Mouse (Mus musculus): ENCODE measurements around the gene Rad51b. TPM values are rescaled to one million over a fixed set of nuclear protein-coding genes. Genes with fewer than 3 reads are reported as not detected.
A peak's percentile ranks its signal among the peaks of the same experiment; 100 is the strongest.

Rad51b gene
- polyA plus RNA-seq, 1 experiment from 2014 or later, result 0.87 TPM

DNA sequence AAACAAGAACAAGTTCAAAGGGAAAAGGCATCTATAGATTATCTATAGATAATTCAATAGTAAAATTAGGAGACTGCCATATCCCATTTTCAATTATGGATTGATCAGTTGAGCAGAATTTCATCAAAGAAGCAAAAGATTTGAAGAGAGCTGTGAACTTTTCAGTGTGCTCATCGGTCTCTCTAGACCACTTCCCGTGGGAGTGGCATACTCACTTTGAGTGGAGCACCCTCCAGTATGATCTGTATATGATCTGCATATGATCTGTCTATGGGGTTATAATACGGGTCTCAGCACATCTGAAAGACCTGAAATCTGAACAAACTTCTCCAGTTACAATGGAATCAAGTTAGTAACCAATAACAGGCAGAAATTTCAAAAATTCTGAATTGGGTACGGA lies 497.7 kb downstream of the Rad51b start:
- no peak overlapping the region for H3K9ac ChIP-seq (replicated peaks; ENCODE audit: low read depth, low read length)
- WGBS, result 92% methylated on average over 4 of the region's 4 CpGs

DNA sequence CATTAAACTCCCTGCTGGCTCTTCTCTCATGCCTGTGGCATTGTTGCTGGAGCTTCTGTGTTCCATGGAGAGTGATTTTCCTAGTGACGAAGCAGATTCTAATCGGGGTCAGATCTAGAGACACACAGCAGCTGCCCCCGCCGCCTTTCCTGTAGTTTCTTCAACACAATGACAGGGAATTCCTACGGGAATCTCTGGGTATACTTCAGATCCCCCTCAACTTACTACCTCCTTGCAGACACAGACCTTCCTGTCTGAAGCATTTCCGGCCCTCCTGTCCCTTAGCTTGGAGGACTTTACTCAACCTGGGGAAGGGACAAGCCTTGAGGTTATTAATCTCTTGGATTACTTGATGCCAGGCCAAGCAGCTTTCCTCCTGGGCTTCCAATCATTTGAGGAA lies 499.2 kb downstream of the Rad51b start:
- WGBS, result 72% methylated on average over 6 of the region's 6 CpGs
- H3K27me3 ChIP-seq (ENCODE audit: control insufficient read depth, insufficient read depth, low read length), result no peaks in the 10 kb centered on the region
- no peak overlapping the region for H3K4me2 ChIP-seq (ENCODE audit: low read depth, low read length)
- H3K36me3 ChIP-seq (ENCODE audit: control insufficient read depth, insufficient read depth, low read length), result no peaks in the 10 kb centered on the region
- no peak for ATAC-seq (ENCODE audit: low read depth)
- no peaks in the 10 kb centered on the region for H3K4me1 ChIP-seq (ENCODE audit: control insufficient read depth, insufficient read depth, low read length)
- H3K9ac ChIP-seq (replicated peaks; ENCODE audit: low read depth, low read length), result no peak overlapping the region
- no peak overlapping the region for H3K27ac ChIP-seq (ENCODE audit: low read depth, low read length)
- no peaks in the 10 kb centered on the region for H3K9me3 ChIP-seq (ENCODE audit: control insufficient read depth, low read length)
- H3K4me3 ChIP-seq (ENCODE audit: low read depth, low read length), result no peak overlapping the region

More for the DNA sequence above, 497.7 kb downstream of the Rad51b start:
- Histone ChIP-seq H3K4me1 (ENCODE audit: control insufficient read depth, insufficient read depth, low read length) (no peaks in the 10 kb centered on the region), H3K27me3 (ENCODE audit: control insufficient read depth, insufficient read depth, low read length) (no peaks in the 10 kb centered on the region), H3K4me3 (ENCODE audit: low read depth, low read length) (no peak overlapping the region), H3K9me3 (ENCODE audit: control insufficient read depth, low read length) (no peaks in the 10 kb centered on the region), H3K36me3 (ENCODE audit: control insufficient read depth, insufficient read depth, low read length) (no peaks in the 10 kb centered on the region), H3K4me2 (ENCODE audit: low read depth, low read length) (no peak overlapping the region), H3K27ac (ENCODE audit: low read depth, low read length) (no peak overlapping the region)
- no peak for ATAC-seq (ENCODE audit: low read depth)

GRCm38 (mm10) chr12:79796823-79797821 lies 500.0 kb downstream of the Rad51b start:
- no peaks in the 10 kb centered on the region for H3K36me3 ChIP-seq (ENCODE audit: control insufficient read depth, insufficient read depth, low read length)
- H3K4me2 ChIP-seq (ENCODE audit: low read depth, low read length), result no peak overlapping the region
- no peaks in the 10 kb centered on the region for H3K4me1 ChIP-seq (ENCODE audit: control insufficient read depth, insufficient read depth, low read length)
- H3K27me3 ChIP-seq (ENCODE audit: control insufficient read depth, insufficient read depth, low read length), result no peaks in the 10 kb centered on the region
- no peak overlapping the region for H3K4me3 ChIP-seq (ENCODE audit: low read depth, low read length)
- 79% methylated on average over 18 of the region's 18 CpGs for WGBS
- no peaks in the 10 kb centered on the region for H3K9me3 ChIP-seq (ENCODE audit: control insufficient read depth, low read length)
- no peak for ATAC-seq (ENCODE audit: low read depth)
- no peak overlapping the region for H3K9ac ChIP-seq (replicated peaks; ENCODE audit: low read depth, low read length)
- H3K27ac ChIP-seq (ENCODE audit: low read depth, low read length), result no peak overlapping the region

GRCm38 (mm10) chr12:79798488-79798887 lies 501.4 kb downstream of the Rad51b start:
- Histone ChIP-seq H3K27me3 (ENCODE audit: control insufficient read depth, insufficient read depth, low read length) (no peaks in the 10 kb centered on the region), H3K9me3 (ENCODE audit: control insufficient read depth, low read length) (no peaks in the 10 kb centered on the region), H3K4me1 (ENCODE audit: control insufficient read depth, insufficient read depth, low read length) (no peaks in the 10 kb centered on the region), H3K9ac (replicated peaks; ENCODE audit: low read depth, low read length) (no peak overlapping the region), H3K27ac (ENCODE audit: low read depth, low read length) (no peak overlapping the region), H3K4me3 (ENCODE audit: low read depth, low read length) (no peak overlapping the region), H3K36me3 (ENCODE audit: control insufficient read depth, insufficient read depth, low read length) (no peaks in the 10 kb centered on the region), H3K4me2 (ENCODE audit: low read depth, low read length) (no peak overlapping the region)
- ATAC-seq (ENCODE audit: low read depth), result no peak
- 98% methylated on average over 3 of the region's 3 CpGs for WGBS

DNA sequence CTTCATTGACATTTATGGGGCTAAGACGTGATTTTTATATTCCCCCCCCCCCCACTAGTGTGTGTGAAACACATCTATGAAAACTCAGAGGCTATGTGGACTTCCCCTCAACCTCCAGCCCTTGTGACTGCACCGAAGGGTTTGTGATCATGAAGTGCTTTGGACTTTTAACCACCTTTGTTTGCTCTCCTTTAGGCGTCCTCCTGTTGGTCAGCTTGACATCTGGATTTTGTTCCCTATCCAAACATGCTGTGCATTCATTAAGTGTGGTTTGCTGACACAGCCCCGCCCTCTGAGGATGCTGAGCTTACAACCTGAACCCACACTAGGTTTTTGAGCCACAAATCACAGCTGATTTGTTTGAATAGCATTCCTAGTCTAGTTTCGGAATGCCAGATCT lies 502.3 kb downstream of the Rad51b start:
- WGBS, result 80% methylated on average over 5 of the region's 5 CpGs

GRCm38 (mm10) chr12:79803670-79804069 lies 506.6 kb downstream of the Rad51b start:
- H3K4me3 ChIP-seq (ENCODE audit: low read depth, low read length), result no peak overlapping the region
- peaks cover 6% of the 10 kb centered on the region; the same call in 1 of the 2 replicates for H3K4me1 ChIP-seq (ENCODE audit: control insufficient read depth, insufficient read depth, low read length)
- H3K9ac ChIP-seq (replicated peaks; ENCODE audit: low read depth, low read length), result no peak overlapping the region
- H3K36me3 ChIP-seq (ENCODE audit: control insufficient read depth, insufficient read depth, low read length), result no peaks in the 10 kb centered on the region
- no peaks in the 10 kb centered on the region for H3K9me3 ChIP-seq (ENCODE audit: control insufficient read depth, low read length)
- no peak overlapping the region for H3K4me2 ChIP-seq (ENCODE audit: low read depth, low read length)
- H3K27me3 ChIP-seq (ENCODE audit: control insufficient read depth, insufficient read depth, low read length), result no peaks in the 10 kb centered on the region
- no peak for ATAC-seq (ENCODE audit: low read depth)
- no peak overlapping the region for H3K27ac ChIP-seq (ENCODE audit: low read depth, low read length)
- WGBS, result 53% methylated on average over 1 of the region's 1 CpGs

More for the DNA sequence above, 502.3 kb downstream of the Rad51b start:
- Histone ChIP-seq H3K36me3 (ENCODE audit: control insufficient read depth, insufficient read depth, low read length) (no peaks in the 10 kb centered on the region), H3K4me3 (ENCODE audit: low read depth, low read length) (no peak overlapping the region), H3K9me3 (ENCODE audit: control insufficient read depth, low read length) (no peaks in the 10 kb centered on the region), H3K9ac (replicated peaks; ENCODE audit: low read depth, low read length) (no peak overlapping the region), H3K27me3 (ENCODE audit: control insufficient read depth, insufficient read depth, low read length) (no peaks in the 10 kb centered on the region), H3K4me1 (ENCODE audit: control insufficient read depth, insufficient read depth, low read length) (no peaks in the 10 kb centered on the region), H3K4me2 (ENCODE audit: low read depth, low read length) (no peak overlapping the region), H3K27ac (ENCODE audit: low read depth, low read length) (no peak overlapping the region)
- no peak for ATAC-seq (ENCODE audit: low read depth)

- Histone ChIP-seq H3K4me1 (ENCODE audit: control insufficient read depth, insufficient read depth, low read length) (peaks cover 6% of the 10 kb centered on the region; the same call in 1 of the 2 replicates), H3K4me2 (ENCODE audit: low read depth, low read length) (no peak overlapping the region), H3K27ac (ENCODE audit: low read depth, low read length) (no peak overlapping the region), H3K4me3 (ENCODE audit: low read depth, low read length) (no peak overlapping the region), H3K9ac (replicated peaks; ENCODE audit: low read depth, low read length) (no peak overlapping the region), H3K27me3 (ENCODE audit: control insufficient read depth, insufficient read depth, low read length) (no peaks in the 10 kb centered on the region), H3K9me3 (ENCODE audit: control insufficient read depth, low read length) (no peaks in the 10 kb centered on the region), H3K36me3 (ENCODE audit: control insufficient read depth, insufficient read depth, low read length) (no peaks in the 10 kb centered on the region)
- WGBS, result 12% methylated on average over 8 of the region's 8 CpGs
- peak; percentile 38; the same call in 1 of the 2 replicates for ATAC-seq (ENCODE audit: low read depth)
Observed at GRCm38 (mm10) chr12:79804776-79805524, 507.9 kb downstream of the Rad51b start.

DNA sequence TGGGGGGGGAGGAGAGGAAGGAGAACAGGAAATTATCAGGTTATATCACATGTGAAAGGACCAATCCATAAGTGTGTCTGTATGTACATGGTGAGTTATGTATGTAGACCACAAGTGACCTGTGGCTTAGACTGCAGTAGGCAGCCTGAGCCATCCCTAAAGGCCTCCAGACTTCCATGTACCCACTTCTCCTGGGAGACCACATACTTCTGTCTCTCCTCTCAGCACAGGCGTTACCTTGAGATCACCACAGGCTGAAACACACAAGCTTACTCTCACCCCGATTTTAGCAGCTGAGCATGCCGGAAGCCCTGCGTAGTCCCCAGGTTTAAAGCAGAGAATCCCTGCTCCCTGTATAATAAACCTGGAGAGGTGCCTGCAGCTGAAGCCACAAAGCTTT lies 509.9 kb downstream of the Rad51b start:
- H3K9ac ChIP-seq (replicated peaks; ENCODE audit: low read depth, low read length), result no peak overlapping the region
- H3K4me1 ChIP-seq (ENCODE audit: control insufficient read depth, insufficient read depth, low read length), result peaks cover 6% of the 10 kb centered on the region; the same call in 1 of the 2 replicates
- 51% methylated on average over 4 of the region's 4 CpGs for WGBS
- no peaks in the 10 kb centered on the region for H3K36me3 ChIP-seq (ENCODE audit: control insufficient read depth, insufficient read depth, low read length)
- H3K27me3 ChIP-seq (ENCODE audit: control insufficient read depth, insufficient read depth, low read length), result no peaks in the 10 kb centered on the region
- no peak overlapping the region for H3K4me2 ChIP-seq (ENCODE audit: low read depth, low read length)
- ATAC-seq (ENCODE audit: low read depth), result 0 out of 2 replicates have a peak, but pooled peaks have one; percentile 17
- no peak overlapping the region for H3K4me3 ChIP-seq (ENCODE audit: low read depth, low read length)
- no peaks in the 10 kb centered on the region for H3K9me3 ChIP-seq (ENCODE audit: control insufficient read depth, low read length)
- no peak overlapping the region for H3K27ac ChIP-seq (ENCODE audit: low read depth, low read length)

Measured in neural tube, embryonic 14.5 days (tissue).